Mouse (Mus musculus): Measurements from ENCODE around the gene Mapt.

DNA sequence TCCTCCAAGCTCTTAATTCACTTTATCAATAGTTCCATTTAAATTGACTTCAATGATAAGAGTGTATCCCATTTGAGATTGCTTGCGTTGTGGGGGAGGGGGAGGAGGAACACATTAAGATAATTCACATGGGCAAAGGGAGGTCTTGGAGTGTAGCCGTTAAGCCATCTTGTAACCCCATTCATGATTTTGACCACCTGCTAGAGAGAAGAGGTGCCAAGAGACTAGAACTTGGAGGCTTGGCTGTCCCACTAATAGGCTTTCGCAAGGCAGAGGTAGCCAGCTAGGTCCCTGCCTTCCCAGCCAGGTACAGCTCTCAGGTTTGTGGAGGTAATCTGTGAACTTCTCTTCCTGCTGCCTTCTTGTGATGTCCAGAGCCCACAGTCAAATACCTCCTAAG, 100.0 kb downstream of the Mapt start:
- TF ChIP-seq CTCF (IDR thresholded peaks at IDR 0.05; ENCODE audit: extremely low read depth, insufficient read length, insufficient replicate concordance, low read depth, low read length) (no peak), POLR2A (IDR thresholded peaks at IDR 0.05; ENCODE audit: low read depth, low read length) (no peak)
